Mouse (Mus musculus) ES-E14 (cell line): ENCODE results near the gene Mthfd1l.

Experiments
- MAFK ChIP-seq: IDR thresholded peaks from 2 replicates; pipeline ENCODE4 v1.6.1; 2014; ENCODE audit warnings: mild to moderate bottlenecking, low read depth, low read length, inconsistent platforms; ENCODE audit not compliant: insufficient read depth
- ZNF384 ChIP-seq: IDR thresholded peaks from 2 replicates; pipeline ENCODE4 v1.6.1; 2012; ENCODE audit warnings: low read depth, low read length, inconsistent platforms

- TF ChIP-seq MAFK, result no peak
- no peak for TF ChIP-seq ZNF384
Observed at GRCm38 (mm10) chr10:4089885-4090284, 117.0 kb downstream of the Mthfd1l start.
